Mouse (Mus musculus) liver, embryonic 14.5 days (tissue): ENCODE results near the gene March8.

Source experiments
- CTCF ChIP-seq: IDR thresholded peaks from 2 replicates; pipeline ENCODE4 v1.5.1; 2016; ENCODE audit warnings: antibody characterized with exemption, low read depth, control low read depth
- EP300 ChIP-seq: IDR thresholded peaks from 2 replicates; pipeline ENCODE4 v1.6.1; 2016; ENCODE audit warnings: antibody characterized with exemption, low read depth

- no peak for TF ChIP-seq CTCF
- no peak for TF ChIP-seq EP300
Measured at GRCm38 (mm10) chr6:116311411-116311810, 26.4 kb upstream of the March8 start.
